Mouse (Mus musculus) forebrain, postnatal 0 days (tissue): ENCODE measurements at regions not wholly inside any gene's neighbourhood (a gene's known extent, or its start where the extent isn't known, plus 50 kb on each side); places are given as distances from the start of the nearest gene placed in this dataset.

ENCODE experiments used
- ATAC-seq: fragments of 200-750 bp; cut with Nextera tagmentation; 2 replicates; pipeline ENCODE4 v1.8.0; 2017; ENCODE audit warnings: mild to moderate bottlenecking, moderate library complexity
- DNase-seq: peaks from one replicate; pipeline ENCODE4 v3.0.0-alpha.2; 2015
- H3K27ac ChIP-seq: fragments of 300-500 bp; sonication (generic); 2 replicates; pipeline ENCODE4 v1.5.1; 2014; ENCODE audit warnings: low read depth, mild to moderate bottlenecking, antibody characterized with exemption, low read length, moderate library complexity, mixed read lengths
- H3K27me3 ChIP-seq: fragments of 300-500 bp; sonication (generic); 2 replicates; pipeline ENCODE4 v1.6.1; 2014; ENCODE audit warnings: mild to moderate bottlenecking, low read length, mixed read lengths; ENCODE audit not compliant: insufficient read depth
- H3K36me3 ChIP-seq: fragments of 300-500 bp; sonication (generic); 2 replicates; pipeline ENCODE4 v1.6.1; 2014; ENCODE audit warnings: mild to moderate bottlenecking, moderate library complexity; ENCODE audit not compliant: insufficient read depth
- H3K4me1 ChIP-seq: fragments of 300-500 bp; sonication (generic); 2 replicates; pipeline ENCODE4 v1.6.1; 2014; ENCODE audit warnings: antibody characterized with exemption; ENCODE audit not compliant: insufficient read depth
- H3K4me2 ChIP-seq: fragments of 300-500 bp; sonication (generic); 2 replicates; pipeline ENCODE4 v1.6.1; 2014; ENCODE audit warnings: low read depth, mild to moderate bottlenecking, moderate library complexity
- H3K4me3 ChIP-seq: fragments of 300-500 bp; sonication (generic); 2 replicates; pipeline ENCODE4 v1.5.1; 2014; ENCODE audit warnings: low read depth, low read length, mixed read lengths
- H3K9ac ChIP-seq: fragments of 300-500 bp; sonication (generic); 2 replicates; pipeline ENCODE4 v1.6.1; 2014; ENCODE audit warnings: mild to moderate bottlenecking
- H3K9me3 ChIP-seq: fragments of 300-500 bp; sonication (generic); 2 replicates; pipeline ENCODE4 v1.6.1; 2016; ENCODE audit warnings: low read length
- CTCF ChIP-seq: sonication (generic); IDR thresholded peaks from 2 replicates; pipeline ENCODE4 v1.5.1; 2016; ENCODE audit warnings: antibody characterized with exemption, control low read depth, low read depth
- WGBS: fragments of 180-500 bp; shearing (Covaris S2); extraction: QIAGEN DNeasy Blood & Tissue Kit; methylation state at CpG from one replicate; pipeline ENCODE4 v1.1.7; 2014; 5-methylcytosine and 5-hydroxymethylcytosine counted together

- H3K9ac ChIP-seq: no peak overlapping the region
- 89% methylated on average over 5 of the region's 5 CpGs for WGBS
- no peaks in the 10 kb centered on the region for H3K9me3 ChIP-seq
- no peak overlapping the region for H3K27ac ChIP-seq
- no peak for TF ChIP-seq CTCF
- ATAC-seq: no peak
- no peaks in the 10 kb centered on the region for H3K27me3 ChIP-seq
- no peak overlapping the region for H3K4me2 ChIP-seq
- H3K4me3 ChIP-seq: no peak overlapping the region
- DNase-seq: no peak
- H3K36me3 ChIP-seq: no peaks in the 10 kb centered on the region
- no peaks in the 10 kb centered on the region for H3K4me1 ChIP-seq
Measured at GRCm38 (mm10) chr6:91583346-91583745, 67.6 kb downstream of the Lsm3 start.

DNA sequence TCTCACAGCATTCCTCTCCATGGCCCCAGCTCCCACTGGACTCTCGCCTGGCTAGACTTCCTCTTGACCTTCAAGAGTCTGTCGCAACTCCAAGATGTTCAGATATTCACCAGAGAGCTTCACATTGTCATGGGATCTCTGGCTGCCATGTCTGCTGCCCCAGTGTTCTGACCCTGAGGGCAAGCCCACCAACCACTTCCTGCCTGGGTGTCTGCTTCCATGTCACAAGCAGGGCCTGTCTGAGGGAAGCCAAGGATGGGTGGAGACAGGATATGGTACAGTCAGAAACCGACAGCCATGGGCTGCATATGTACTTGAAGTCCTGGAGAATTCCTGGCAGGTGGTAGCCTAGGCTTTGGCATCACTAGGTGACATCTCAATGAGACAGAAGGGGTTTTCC lies 69.8 kb downstream of the Lsm3 start:
- WGBS: 86% methylated on average over 3 of the region's 3 CpGs

GRCm38 (mm10) chr6:91589181-91589580 lies 73.5 kb downstream of the Lsm3 start:
- no peak for ATAC-seq
- Histone ChIP-seq H3K36me3 (no peaks in the 10 kb centered on the region), H3K4me3 (no peak overlapping the region), H3K4me1 (no peaks in the 10 kb centered on the region), H3K4me2 (no peak overlapping the region), H3K9ac (no peak overlapping the region), H3K27ac (no peak overlapping the region), H3K9me3 (no peaks in the 10 kb centered on the region), H3K27me3 (no peaks in the 10 kb centered on the region)
- WGBS: 75% methylated on average over 4 of the region's 4 CpGs
- no peak for DNase-seq
- TF ChIP-seq CTCF: no peak

More for the DNA sequence above, 69.8 kb downstream of the Lsm3 start:
- no peaks in the 10 kb centered on the region for H3K9me3 ChIP-seq
- no peaks in the 10 kb centered on the region for H3K27me3 ChIP-seq
- ATAC-seq (no peak), DNase-seq (no peak)
- H3K27ac ChIP-seq: no peak overlapping the region
- H3K4me3 ChIP-seq: no peak overlapping the region
- no peaks in the 10 kb centered on the region for H3K4me1 ChIP-seq
- no peaks in the 10 kb centered on the region for H3K36me3 ChIP-seq
- no peak overlapping the region for H3K9ac ChIP-seq
- H3K4me2 ChIP-seq: no peak overlapping the region
- TF ChIP-seq CTCF: no peak

DNA sequence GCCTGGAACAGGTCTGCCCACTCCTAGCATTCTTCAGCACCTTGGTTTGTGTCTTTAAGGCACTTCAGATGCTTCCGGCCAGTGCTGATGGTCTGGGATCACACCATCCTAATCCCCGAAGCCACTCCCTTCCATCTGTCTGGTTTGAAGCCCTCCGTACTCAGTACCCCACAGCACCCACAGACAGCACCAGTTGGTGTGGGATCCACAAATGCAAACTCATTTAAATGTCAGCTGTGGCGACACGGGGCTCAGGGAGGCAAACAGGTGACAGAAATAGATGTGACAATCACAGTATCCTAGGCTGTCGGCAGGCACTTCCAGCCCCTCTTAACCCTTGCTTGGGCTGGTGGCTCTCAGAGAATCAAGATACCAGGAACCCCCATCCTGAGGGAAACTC lies 74.7 kb downstream of the Lsm3 start:
- Histone ChIP-seq H3K27ac (no peak overlapping the region), H3K9me3 (no peaks in the 10 kb centered on the region), H3K4me1 (no peaks in the 10 kb centered on the region), H3K36me3 (no peaks in the 10 kb centered on the region), H3K27me3 (no peaks in the 10 kb centered on the region), H3K4me2 (no peak overlapping the region), H3K4me3 (no peak overlapping the region), H3K9ac (no peak overlapping the region)
- WGBS: 35% methylated on average over 6 of the region's 6 CpGs
- peak; percentile 42 for ATAC-seq
- no peak for TF ChIP-seq CTCF
- DNase-seq: peak; percentile 8

GRCm38 (mm10) chr6:91590806-91591571 lies 75.3 kb downstream of the Lsm3 start:
- no peaks in the 10 kb centered on the region for H3K9me3 ChIP-seq
- no peak overlapping the region for H3K4me2 ChIP-seq
- no peak overlapping the region for H3K9ac ChIP-seq
- TF ChIP-seq CTCF: no peak
- 32% methylated on average over 8 of the region's 8 CpGs for WGBS
- H3K4me1 ChIP-seq: no peaks in the 10 kb centered on the region
- H3K27me3 ChIP-seq: no peaks in the 10 kb centered on the region
- peak; percentile 17 for DNase-seq
- H3K27ac ChIP-seq: no peak overlapping the region
- no peaks in the 10 kb centered on the region for H3K36me3 ChIP-seq
- peak; percentile 45; the same call in 1 of the 2 replicates for ATAC-seq
- H3K4me3 ChIP-seq: no peak overlapping the region

- Histone ChIP-seq H3K4me3 (no peak overlapping the region), H3K9me3 (no peaks in the 10 kb centered on the region), H3K36me3 (no peaks in the 10 kb centered on the region), H3K27ac (no peak overlapping the region), H3K4me2 (no peak overlapping the region), H3K9ac (no peak overlapping the region), H3K4me1 (no peaks in the 10 kb centered on the region), H3K27me3 (no peaks in the 10 kb centered on the region)
- 46% methylated on average over 2 of the region's 2 CpGs for WGBS
- ATAC-seq (no peak), DNase-seq (no peak)
- TF ChIP-seq CTCF: no peak
Measured at GRCm38 (mm10) chr6:91592651-91593050, 76.9 kb downstream of the Lsm3 start.

GRCm38 (mm10) chr6:91598942-91599341 lies 83.2 kb downstream of the Lsm3 start:
- WGBS: 54% methylated on average over 10 of the region's 10 CpGs
- DNase-seq (peak; percentile 20), ATAC-seq (peak; percentile 38; the same call in 1 of the 2 replicates)

More at GRCm38 (mm10) chr6:91598942-91599341, 83.2 kb downstream of the Lsm3 start:
- TF ChIP-seq CTCF: no peak
- Histone ChIP-seq H3K9me3 (no peaks in the 10 kb centered on the region), H3K27ac (no peak overlapping the region), H3K36me3 (no peaks in the 10 kb centered on the region), H3K4me2 (no peak overlapping the region), H3K4me3 (no peak overlapping the region), H3K9ac (no peak overlapping the region), H3K4me1 (no peaks in the 10 kb centered on the region), H3K27me3 (no peaks in the 10 kb centered on the region)
